ENCODE assay signal across 13 mouse cellular contexts in genomic region chr12:99333304-99333968, GRCm38 (mm10).
DNase-seq lines count a peak whose midpoint lies in the region; ATAC-seq and TF ChIP-seq lines count a peak whose summit lies in the region.
"Had no signal": no experiment of that assay in that cellular context is flagged by ENCODE, and none has a peak within 500 bp of the region (broad histone marks: within the 10 kb centered on the region; RNA-seq: fewer than 3 reads in every experiment).

No protein-coding gene starts in this region.

- no peak overlapping the region for H3K27ac ChIP-seq in intestine, embryonic 14.5 days (ENCODE audit: low read depth)
- no peak overlapping the region for H3K27ac ChIP-seq in intestine, embryonic 15.5 days
- H3K27ac ChIP-seq in embryonic facial prominence, embryonic 13.5 days: 0 out of 2 replicates have a peak overlapping the region, but pooled peaks have one; percentile 28
- H3K27ac ChIP-seq in hindbrain, embryonic 16.5 days (ENCODE audit: low read depth, low read length): peak overlapping the region; percentile 42; the same call in 1 of the 2 replicates
- no peak overlapping the region for H3K27ac ChIP-seq in kidney, adult 2 months (ENCODE audit: insufficient read depth, low read depth, low read length)
- H3K27ac ChIP-seq in neural tube, embryonic 15.5 days (replicated peaks): no peak overlapping the region
- H3K27ac ChIP-seq: heart, adult 2 months; liver, embryonic 12.5 days had no signal

- H3K4me1 ChIP-seq in intestine, embryonic 14.5 days (replicated peaks; ENCODE audit: control insufficient read depth, insufficient read depth, low read length): peaks cover 26% of the 10 kb centered on the region
- H3K4me1 ChIP-seq in intestine, embryonic 15.5 days (replicated peaks): peaks cover 30% of the 10 kb centered on the region
- H3K4me1 ChIP-seq in embryonic facial prominence, embryonic 13.5 days: peaks cover 82% of the 10 kb centered on the region
- H3K4me1 ChIP-seq in hindbrain, embryonic 16.5 days (ENCODE audit: control insufficient read depth, insufficient read depth, low read depth, low read length): peaks cover 56% of the 10 kb centered on the region
- peaks cover 12% of the 10 kb centered on the region; the same call in 1 of the 2 replicates for H3K4me1 ChIP-seq in kidney, adult 2 months (ENCODE audit: control insufficient read depth, insufficient read depth, low read length)
- peaks cover 82% of the 10 kb centered on the region for H3K4me1 ChIP-seq in neural tube, embryonic 15.5 days

- no peaks in the 10 kb centered on the region for H3K36me3 ChIP-seq in intestine, embryonic 14.5 days (ENCODE audit: control insufficient read depth, insufficient read depth, low read length)
- peaks cover 3% of the 10 kb centered on the region; the same call in 1 of the 2 replicates for H3K36me3 ChIP-seq in intestine, embryonic 15.5 days
- peaks cover 8% of the 10 kb centered on the region; the same call in 1 of the 2 replicates for H3K36me3 ChIP-seq in embryonic facial prominence, embryonic 13.5 days
- H3K36me3 ChIP-seq in hindbrain, embryonic 16.5 days (ENCODE audit: control insufficient read depth, insufficient read depth, low read length): no peaks in the 10 kb centered on the region
- H3K36me3 ChIP-seq in kidney, adult 2 months (ENCODE audit: control insufficient read depth, insufficient read depth, low read length): no peaks in the 10 kb centered on the region
- H3K36me3 ChIP-seq in neural tube, embryonic 15.5 days: no peaks in the 10 kb centered on the region
- H3K36me3 ChIP-seq: liver, embryonic 12.5 days had no signal

- no peak overlapping the region for H3K4me3 ChIP-seq in intestine, embryonic 14.5 days (ENCODE audit: low read depth, low read length)
- H3K4me3 ChIP-seq in intestine, embryonic 15.5 days (replicated peaks): no peak overlapping the region
- no peak overlapping the region for H3K4me3 ChIP-seq in embryonic facial prominence, embryonic 13.5 days
- no peak overlapping the region for H3K4me3 ChIP-seq in hindbrain, embryonic 16.5 days (ENCODE audit: low read length)
- no peak overlapping the region for H3K4me3 ChIP-seq in kidney, adult 2 months (ENCODE audit: insufficient read depth, low read depth, low read length)
- H3K4me3 ChIP-seq in neural tube, embryonic 15.5 days (replicated peaks): no peak overlapping the region
- H3K4me3 ChIP-seq: heart, adult 2 months; liver, embryonic 12.5 days had no signal

- TF ChIP-seq POLR2A in kidney, adult 2 months (IDR thresholded peaks at IDR 0.05; ENCODE audit: low read depth, low read length): no peak

- H3K9me3 ChIP-seq in intestine, embryonic 14.5 days (ENCODE audit: control insufficient read depth, low read length): no peaks in the 10 kb centered on the region
- no peaks in the 10 kb centered on the region for H3K9me3 ChIP-seq in intestine, embryonic 15.5 days
- H3K9me3 ChIP-seq in embryonic facial prominence, embryonic 13.5 days: no peaks in the 10 kb centered on the region
- no peaks in the 10 kb centered on the region for H3K9me3 ChIP-seq in hindbrain, embryonic 16.5 days (ENCODE audit: control insufficient read depth, low read length)
- H3K9me3 ChIP-seq in neural tube, embryonic 15.5 days (replicated peaks): no peaks in the 10 kb centered on the region
- H3K9me3 ChIP-seq: liver, embryonic 12.5 days had no signal

- peak; percentile 51 for DNase-seq in intestine, embryonic 14.5 days (ENCODE audit: low spot score)
- peak; percentile 68 for DNase-seq in cerebellum, adult 9-11 months
- no peak for DNase-seq in kidney, adult 2 months
- DNase-seq: heart, adult 2 months; heart, postnatal 14 days; kidney, adult 11 months; lung, postnatal 36 days; thymus, postnatal 4 days had no signal

- H3K9ac ChIP-seq in intestine, embryonic 14.5 days (ENCODE audit: low read length): no peak overlapping the region
- no peak overlapping the region for H3K9ac ChIP-seq in intestine, embryonic 15.5 days
- H3K9ac ChIP-seq in embryonic facial prominence, embryonic 13.5 days: no peak overlapping the region
- no peak overlapping the region for H3K9ac ChIP-seq in hindbrain, embryonic 16.5 days (ENCODE audit: low read depth, low read length)
- no peak overlapping the region for H3K9ac ChIP-seq in neural tube, embryonic 15.5 days (replicated peaks)
- H3K9ac ChIP-seq: liver, embryonic 12.5 days had no signal

- no peak overlapping the region for H3K4me2 ChIP-seq in intestine, embryonic 14.5 days (ENCODE audit: low read length)
- H3K4me2 ChIP-seq in intestine, embryonic 15.5 days (replicated peaks): no peak overlapping the region
- H3K4me2 ChIP-seq in embryonic facial prominence, embryonic 13.5 days: no peak overlapping the region
- no peak overlapping the region for H3K4me2 ChIP-seq in hindbrain, embryonic 16.5 days (ENCODE audit: low read length)
- no peak overlapping the region for H3K4me2 ChIP-seq in neural tube, embryonic 15.5 days
- H3K4me2 ChIP-seq: liver, embryonic 12.5 days had no signal

- TF ChIP-seq CTCF in kidney, adult 2 months (conservative IDR thresholded peaks at IDR 0.05; ENCODE audit: insufficient read depth, insufficient read length, low read depth, low read length): no peak

- no peaks in the 10 kb centered on the region for H3K27me3 ChIP-seq in intestine, embryonic 14.5 days (replicated peaks; ENCODE audit: control insufficient read depth, insufficient read depth, low read length)
- no peaks in the 10 kb centered on the region for H3K27me3 ChIP-seq in intestine, embryonic 15.5 days (replicated peaks)
- H3K27me3 ChIP-seq in embryonic facial prominence, embryonic 13.5 days: no peaks in the 10 kb centered on the region
- H3K27me3 ChIP-seq in hindbrain, embryonic 16.5 days (replicated peaks; ENCODE audit: control insufficient read depth, insufficient read depth, low read length): no peaks in the 10 kb centered on the region
- H3K27me3 ChIP-seq in kidney, adult 2 months (replicated peaks; ENCODE audit: control insufficient read depth, insufficient read depth, low read length): no peaks in the 10 kb centered on the region
- H3K27me3 ChIP-seq in neural tube, embryonic 15.5 days (replicated peaks): no peaks in the 10 kb centered on the region
- H3K27me3 ChIP-seq: liver, embryonic 12.5 days had no signal

- no peak for ATAC-seq in intestine, embryonic 14.5 days (replicated peaks; ENCODE audit: low FRiP score, low TSS enrichment, low read depth)
- ATAC-seq in intestine, embryonic 15.5 days: no peak
- no peak for ATAC-seq in embryonic facial prominence, embryonic 13.5 days (ENCODE audit: insufficient number of reproducible peaks, insufficient read depth, low FRiP score, low TSS enrichment, low read depth)
- no peak for ATAC-seq in hindbrain, embryonic 16.5 days
- ATAC-seq in neural tube, embryonic 15.5 days (ENCODE audit: low FRiP score): no peak
- ATAC-seq: liver, embryonic 12.5 days had no signal

- 79% methylated on average over 20 of the region's 20 CpGs for WGBS in intestine, embryonic 14.5 days
- 81% methylated on average over 20 of the region's 20 CpGs for WGBS in intestine, embryonic 15.5 days
- WGBS in embryonic facial prominence, embryonic 13.5 days: 83% methylated on average over 20 of the region's 20 CpGs
- WGBS in hindbrain, embryonic 16.5 days: 77% methylated on average over 20 of the region's 20 CpGs
- WGBS in kidney, adult 2 months: 84% methylated on average over 20 of the region's 20 CpGs
- WGBS in neural tube, embryonic 15.5 days: 81% methylated on average over 20 of the region's 20 CpGs

Comparison
In these comparisons a context has a peak if more than half of its experiments do, and no peak if none do; other contexts are left out.
1. H3K27ac ChIP-seq: peak in embryonic facial prominence, embryonic 13.5 days (single experiment) and hindbrain, embryonic 16.5 days (single experiment); none in intestine, embryonic 14.5 days (single experiment), intestine, embryonic 15.5 days (single experiment), kidney, adult 2 months (single experiment) and neural tube, embryonic 15.5 days (single experiment).